Mouse (Mus musculus) heart, adult 11 months (tissue): ENCODE results near the gene Snapc2.

ENCODE experiments used
- DNase-seq: peaks from one replicate; pipeline ENCODE4 v3.0.0; 2022

The Snapc2 gene

GRCm38 (mm10) chr8:4252934-4253841 is at the start of gene Snapc2:
Gene Snapc2 (plus strand): TSS chr8:4253080.
- DNase-seq: peak; percentile 99

- no peak for DNase-seq
These were observed 47.4 kb upstream of the Snapc2 start for GRCm38 (mm10) chr8:4205246-4206123.

GRCm38 (mm10) chr8:4206182-4207015 is 46.5 kb upstream of the Snapc2 start:
- no peak for DNase-seq

- no peak for DNase-seq
These were observed 45.9 kb upstream of the Snapc2 start for GRCm38 (mm10) chr8:4207016-4207350.

GRCm38 (mm10) chr8:4211097-4211496 is 41.8 kb upstream of the Snapc2 start:
- DNase-seq: no peak

GRCm38 (mm10) chr8:4212809-4213209 is 40.1 kb upstream of the Snapc2 start:
- DNase-seq: no peak

- DNase-seq: peak; percentile 96
These were observed 39.5 kb upstream of the Snapc2 start for GRCm38 (mm10) chr8:4213210-4214005.

- peak; percentile 96 for DNase-seq
These were observed 38.6 kb upstream of the Snapc2 start for GRCm38 (mm10) chr8:4214006-4214980.

GRCm38 (mm10) chr8:4216296-4216695 is 36.6 kb upstream of the Snapc2 start:
- DNase-seq: no peak

- no peak for DNase-seq
These were observed 35.9 kb upstream of the Snapc2 start, which contains the start of gene Prr36 for GRCm38 (mm10) chr8:4216791-4217621. Gene Prr36 (minus strand): TSS chr8:4217459.

- no peak for DNase-seq
These were observed 33.3 kb upstream of the Snapc2 start for GRCm38 (mm10) chr8:4219617-4220016.

GRCm38 (mm10) chr8:4222059-4222458 is 30.8 kb upstream of the Snapc2 start:
- no peak for DNase-seq

GRCm38 (mm10) chr8:4226323-4226722 is 26.6 kb upstream of the Snapc2 start:
- DNase-seq: peak; percentile 61

- DNase-seq: peak; percentile 81
These were observed 26.0 kb upstream of the Snapc2 start, which contains the start of gene Lrrc8e for GRCm38 (mm10) chr8:4226739-4227347. Gene Lrrc8e (plus strand): TSS chr8:4226827.

GRCm38 (mm10) chr8:4227919-4228318 is 25.0 kb upstream of the Snapc2 start:
- peak; percentile 66 for DNase-seq

GRCm38 (mm10) chr8:4229784-4230183 is 23.1 kb upstream of the Snapc2 start:
- DNase-seq: peak; percentile 64

GRCm38 (mm10) chr8:4230612-4231351 is 22.1 kb upstream of the Snapc2 start:
- peak; percentile 88 for DNase-seq

GRCm38 (mm10) chr8:4237814-4238433 is 15.0 kb upstream of the Snapc2 start:
- no peak for DNase-seq
